ENCODE assay signal across 1 mouse cellular context in the genomic region with DNA sequence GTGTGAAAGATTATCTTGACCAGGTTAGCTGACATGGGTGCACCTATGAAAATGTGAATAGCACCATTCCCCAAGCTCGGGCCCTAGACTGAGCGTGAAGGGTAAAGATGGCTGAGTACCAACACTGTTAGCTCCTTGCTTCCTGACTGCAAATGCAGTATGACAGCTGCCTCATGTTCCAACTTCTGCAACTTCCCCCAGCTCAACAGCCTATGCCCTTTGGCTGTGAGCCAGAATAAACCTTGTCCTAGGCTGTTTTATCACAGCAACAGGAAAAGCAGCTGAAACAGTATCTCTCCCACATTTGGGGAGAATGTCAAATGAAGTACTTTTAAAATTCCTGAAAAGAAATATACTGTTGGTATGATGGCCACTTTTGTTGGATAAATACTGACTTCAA.
TF ChIP-seq lines count a peak whose summit lies in the region.

No protein-coding gene starts in this region.

TF ChIP-seq in MEL, 35 proteins besides CTCF, POLR2A, EP300 and RAD21 (continued from another document):
- TF ChIP-seq SMC3 (IDR thresholded peaks at IDR 0.05; ENCODE audit: low read depth, low read length): no peak
